Mouse (Mus musculus) myocyte (in vitro differentiated cells): ENCODE data around the gene Hist1h2ag.

Experiments
- CEBPB ChIP-seq: IDR thresholded peaks from 2 replicates; pipeline ENCODE4 v1.6.1; 2011; ENCODE audit warnings: mild to moderate bottlenecking, moderate library complexity; ENCODE audit not compliant: poor library complexity, insufficient read depth, severe bottlenecking
- E2F4 ChIP-seq: IDR thresholded peaks from one replicate; pipeline ENCODE4 v1.6.1; 2011; ENCODE audit warnings: mild to moderate bottlenecking, control low read depth, moderate library complexity; ENCODE audit not compliant: insufficient read depth
- POLR2A ChIP-seq: IDR thresholded peaks from one replicate; pipeline ENCODE4 v1.6.1; 2011; ENCODE audit warnings: low read depth, mild to moderate bottlenecking, control low read depth, moderate library complexity; ENCODE audit not compliant: insufficient read length

- TF ChIP-seq POLR2A (no peak), CEBPB (no peak), E2F4 (no peak)
Observed at GRCm38 (mm10) chr13:22029928-22030327, 12.8 kb downstream of the Hist1h2ag start.
